Mouse (Mus musculus) embryonic fibroblast, embryonic 13.5 days (primary cell): Measurements from ENCODE around the gene Chrne.

Source experiments
- CTCF ChIP-seq: IDR thresholded peaks from 2 replicates; pipeline ENCODE4 v1.5.1; 2011; ENCODE audit warnings: mild to moderate bottlenecking, control low read depth, low read length, moderate library complexity, borderline replicate concordance; ENCODE audit not compliant: insufficient read depth
- POLR2A ChIP-seq: IDR thresholded peaks from 2 replicates; pipeline ENCODE4 v1.6.1; 2011; ENCODE audit warnings: low read depth, mild to moderate bottlenecking, control low read depth, low read length, moderate library complexity

DNA sequence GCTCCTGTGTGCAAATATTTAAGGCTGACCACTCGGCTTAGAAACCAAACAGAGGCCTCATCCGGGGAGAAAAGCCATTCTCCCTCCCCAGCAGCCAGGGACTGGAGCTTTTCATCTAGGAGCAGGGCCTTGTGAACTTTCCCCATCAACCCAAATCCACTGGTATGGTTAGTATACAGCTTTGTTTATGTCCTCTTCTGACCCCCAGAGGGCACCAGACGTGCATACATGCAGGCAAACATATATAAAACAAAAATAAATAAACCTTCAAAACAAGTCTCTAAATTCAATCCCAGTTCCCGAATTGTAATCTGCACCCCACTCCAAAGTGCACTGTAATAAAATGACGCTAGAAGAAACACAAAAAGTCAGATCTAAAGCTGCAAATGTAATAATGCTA, 10.5 kb upstream of the Chrne start:
- TF ChIP-seq POLR2A: no peak
- no peak for TF ChIP-seq CTCF
